Mouse (Mus musculus) olfactory bulb, adult 2 months (tissue): Measurements from ENCODE around the gene Rcvrn.

ENCODE experiments used
- CTCF ChIP-seq: fragments of 200-500 bp; IDR thresholded peaks from 2 replicates; pipeline ENCODE4 v1.5.1; 2012; ENCODE audit warnings: low read depth, mild to moderate bottlenecking, low read length, moderate library complexity; ENCODE audit not compliant: insufficient read depth
- POLR2A ChIP-seq: fragments of 200-500 bp; IDR thresholded peaks from 2 replicates; pipeline ENCODE4 v1.6.1; 2012; ENCODE audit warnings: mild to moderate bottlenecking, low read depth, low read length, moderate library complexity; ENCODE audit not compliant: insufficient read depth

- peak; percentile 37; the same call in 1 of the 2 replicates for TF ChIP-seq CTCF
- TF ChIP-seq POLR2A: no peak
These were observed 37.3 kb upstream of the Rcvrn start for GRCm38 (mm10) chr11:67657685-67658382.
